Mouse (Mus musculus) cortical plate, adult 2 months (tissue): ENCODE data around the gene Phc2. TPM values are rescaled to one million over a fixed set of nuclear protein-coding genes. Genes with fewer than 3 reads are reported as not detected.

ENCODE experiments used
- H3K27ac ChIP-seq: fragments of 200-500 bp; 2 replicates; pipeline ENCODE4 v1.5.1; 2012; ENCODE audit warnings: low read length, control low read depth, inconsistent platforms; ENCODE audit not compliant: insufficient read depth
- H3K4me1 ChIP-seq: fragments of 200-500 bp; 2 replicates; pipeline ENCODE4 v1.6.1; 2011; ENCODE audit warnings: low read length; ENCODE audit not compliant: control insufficient read depth, insufficient read depth
- H3K4me3 ChIP-seq: fragments of 200-500 bp; 2 replicates; pipeline ENCODE4 v1.5.1; 2011; ENCODE audit warnings: mild to moderate bottlenecking, low read length, control low read depth; ENCODE audit not compliant: insufficient read depth
- CTCF ChIP-seq: fragments of 200-500 bp; IDR thresholded peaks from 2 replicates; pipeline ENCODE4 v1.5.1; 2011; ENCODE audit warnings: mild to moderate bottlenecking, control low read depth, low read length; ENCODE audit not compliant: insufficient read depth; ENCODE audit errors: extremely low read depth
- POLR2A ChIP-seq: fragments of 200-500 bp; IDR thresholded peaks from 2 replicates; pipeline ENCODE4 v1.6.1; 2011; ENCODE audit warnings: mild to moderate bottlenecking, low read length, control low read depth; ENCODE audit not compliant: insufficient read depth; ENCODE audit errors: extremely low read depth
- polyA plus RNA-seq: library from polyadenylated mRNA; depleted of rRNA; stranded (reverse); fragments of >200 nt; gene quantifications from 2 replicates; pipeline ENCODE4 v1.2.3, GENCODE M21; 2012; rRNA removed

Gene Phc2
- polyA plus RNA-seq, 1 experiment: 92.4 TPM

DNA sequence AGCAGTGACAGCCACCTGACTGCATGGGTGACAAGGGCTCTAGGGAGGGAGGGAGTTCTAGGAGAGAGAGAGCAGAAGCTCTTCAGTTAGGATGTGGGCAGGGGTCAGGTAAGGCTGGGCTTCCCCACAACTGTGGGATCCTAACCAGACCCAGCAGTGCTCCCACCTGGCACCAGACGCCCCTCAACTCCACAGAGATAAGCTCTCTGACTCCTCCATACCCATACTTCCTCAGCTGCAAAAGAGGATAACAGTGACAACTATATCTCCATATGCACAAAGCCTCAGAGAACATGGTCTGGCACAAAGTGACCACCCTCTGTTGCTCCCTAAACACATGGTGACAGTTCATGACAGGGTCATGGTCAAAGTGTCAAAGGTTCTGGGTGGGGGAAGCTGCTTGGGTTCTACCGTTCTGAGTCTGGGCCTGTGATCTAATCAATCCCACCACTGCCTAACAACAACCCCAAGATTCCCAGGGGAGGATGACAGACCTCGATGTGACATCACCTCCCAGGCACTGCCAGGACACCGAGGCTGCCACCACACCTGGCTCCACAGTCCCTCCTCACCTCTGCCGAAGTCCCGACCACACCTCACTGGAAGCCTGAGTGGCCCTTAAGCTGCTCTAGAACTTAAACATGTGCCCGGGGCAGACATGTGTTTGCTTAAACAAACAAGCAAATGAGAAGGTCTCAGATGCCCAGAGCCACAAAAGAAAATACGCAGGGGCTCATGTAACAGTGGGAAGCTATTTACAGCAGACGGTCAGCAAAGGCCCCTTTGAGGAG lies 147.4 kb downstream of the Phc2 start:
- no peak for TF ChIP-seq POLR2A
- TF ChIP-seq CTCF: no peak
- Histone ChIP-seq H3K4me3 (no peak overlapping the region), H3K27ac (no peak overlapping the region), H3K4me1 (peaks cover 2% of the 10 kb centered on the region)

Other genes starting within 250 kb of the Phc2 start
- gene Zscan20, start 44.6 kb upstream of the Phc2 start, polyA plus RNA-seq: 4.2 and 4.5 TPM in 2 replicates
- 0.91 and 1.0 TPM in 2 replicates for gene Tlr12, start 36.1 kb upstream of the Phc2 start, polyA plus RNA-seq
- gene A3galt2, start 100.7 kb downstream of the Phc2 start, polyA plus RNA-seq: 0.21 and 0.35 TPM in 2 replicates
- gene Zfp362, start 151.3 kb downstream of the Phc2 start, polyA plus RNA-seq: 23.8 and 24.1 TPM in 2 replicates
- gene Trim62, start 228.9 kb downstream of the Phc2 start, polyA plus RNA-seq: 10.7 and 11.2 TPM in 2 replicates